Mouse (Mus musculus) gastrocnemius, adult 2 months (tissue): ENCODE measurements around the gene Ndufv3. TPM values are rescaled to one million over a fixed set of nuclear protein-coding genes. Genes with fewer than 3 reads are reported as not detected.
"Not testable (repeated sequence)": the region's sequence is repeated elsewhere in the genome, so short reads cannot be mapped to it uniquely, and the experiment has no call there.

ENCODE experiments used
- DNase-seq: peaks from one replicate; pipeline ENCODE4 v3.0.0; 2022
- H3K27ac ChIP-seq: fragments of 200-600 bp; 2 replicates; pipeline ENCODE4 v1.8.1; 2022; ENCODE audit warnings: mild to moderate bottlenecking
- H3K4me3 ChIP-seq: fragments of 200-600 bp; 2 replicates; pipeline ENCODE4 v1.8.1; 2022; ENCODE audit warnings: mild to moderate bottlenecking, moderate library complexity
- CTCF ChIP-seq: fragments of 200-600 bp; IDR thresholded peaks from 2 replicates; pipeline ENCODE4 v1.8.1; 2022; ENCODE audit warnings: antibody characterized with exemption, mild to moderate bottlenecking, moderate library complexity
- intact Hi-C: fragments of 180-260 bp; cut with DNase I; formaldehyde crosslinking; loops from one replicate; pipeline ENCODE4 v1.15.1; 2025
- total RNA-seq, 2 experiments: library from RNA; stranded (reverse); gene quantifications; 2 replicates each; pipeline ENCODE4 v1.2.3; 2021

Ndufv3 gene
- total RNA-seq, 2 experiments from 2014 or later, result 451 to 524 TPM

GRCm38 (mm10) chr17:31520895-31521294 lies 980 bp downstream of the Ndufv3 start:
- DNase-seq, result peak; percentile 82
- Histone ChIP-seq H3K4me3 (peak overlapping the region; percentile 89), H3K27ac (peak overlapping the region; percentile 97)
- TF ChIP-seq CTCF, result no peak
- intact Hi-C loops, result loop anchor here (2.0 kb wide), 1 partner anchor 44 kb away; the partner anchor contains the start of gene Pknox1

- no peak for TF ChIP-seq CTCF
- no peak overlapping the region for H3K4me3 ChIP-seq
- no peak overlapping the region for H3K27ac ChIP-seq
- DNase-seq, result no peak
- intact Hi-C loops, result loop anchor here (2.0 kb wide), 1 partner anchor 43 kb away; the partner anchor contains the start of gene Pknox1
Measured at GRCm38 (mm10) chr17:31521948-31522347, 2.0 kb downstream of the Ndufv3 start.

- intact Hi-C loops, result no loop called here
Measured at GRCm38 (mm10) chr17:31525114-31525513, 5.2 kb downstream of the Ndufv3 start.

GRCm38 (mm10) chr17:31525816-31526215 lies 5.9 kb downstream of the Ndufv3 start:
- intact Hi-C loops, result no loop called here
- no peak overlapping the region for H3K4me3 ChIP-seq
- TF ChIP-seq CTCF, result no peak
- H3K27ac ChIP-seq, result no peak overlapping the region
- DNase-seq, result no peak

More at GRCm38 (mm10) chr17:31525114-31525513, 5.2 kb downstream of the Ndufv3 start:
- H3K27ac ChIP-seq, result no peak overlapping the region
- no peak for TF ChIP-seq CTCF
- H3K4me3 ChIP-seq, result no peak overlapping the region
- DNase-seq, result no peak

- peak; percentile 35 for DNase-seq
- H3K4me3 ChIP-seq, result no peak overlapping the region
- H3K27ac ChIP-seq, result no peak overlapping the region
- peak; percentile 45 for TF ChIP-seq CTCF
- intact Hi-C loops, result no loop called here
Measured at GRCm38 (mm10) chr17:31529314-31529713, 9.4 kb downstream of the Ndufv3 start.

- Histone ChIP-seq H3K4me3 (no peak overlapping the region), H3K27ac (no peak overlapping the region)
- DNase-seq, result no peak
- intact Hi-C loops, result no loop called here
- no peak for TF ChIP-seq CTCF
Measured at GRCm38 (mm10) chr17:31531441-31532158, 11.7 kb downstream of the Ndufv3 start.

GRCm38 (mm10) chr17:31532331-31532730 lies 12.4 kb downstream of the Ndufv3 start:
- H3K27ac ChIP-seq, intact Hi-C loops, H3K4me3 ChIP-seq, DNase-seq: not testable (repeated sequence)

- peak overlapping the region; percentile 19; the same call in 1 of the 2 replicates for H3K4me3 ChIP-seq
- H3K27ac ChIP-seq, result peak overlapping the region; percentile 70
- no peak for TF ChIP-seq CTCF
- DNase-seq, result no peak
- intact Hi-C loops, result no loop called here
Measured at GRCm38 (mm10) chr17:31535358-31535757, 15.4 kb downstream of the Ndufv3 start.

GRCm38 (mm10) chr17:31535871-31536629 lies 16.1 kb downstream of the Ndufv3 start:
- peak; percentile 68 for DNase-seq
- Histone ChIP-seq H3K4me3 (peak overlapping the region; percentile 19; the same call in 1 of the 2 replicates), H3K27ac (peak overlapping the region; percentile 70)
- intact Hi-C loops, result no loop called here
- no peak for TF ChIP-seq CTCF

GRCm38 (mm10) chr17:31540101-31540500 lies 20.2 kb downstream of the Ndufv3 start:
- no peak overlapping the region for H3K27ac ChIP-seq
- intact Hi-C loops, result no loop called here
- TF ChIP-seq CTCF, result no peak

GRCm38 (mm10) chr17:31540809-31541459 lies 21.0 kb downstream of the Ndufv3 start:
- no peak overlapping the region; the same call in 1 of the 2 replicates for H3K27ac ChIP-seq
- TF ChIP-seq CTCF, result no peak
- no peak for DNase-seq
- intact Hi-C loops, result no loop called here
- no peak overlapping the region for H3K4me3 ChIP-seq

More at GRCm38 (mm10) chr17:31540101-31540500, 20.2 kb downstream of the Ndufv3 start:
- DNase-seq, result no peak
- no peak overlapping the region for H3K4me3 ChIP-seq

- peak overlapping the region; percentile 51 for H3K27ac ChIP-seq
- TF ChIP-seq CTCF, result no peak
- peak; percentile 62 for DNase-seq
- intact Hi-C loops, result no loop called here
- H3K4me3 ChIP-seq, result no peak overlapping the region
Measured at GRCm38 (mm10) chr17:31541460-31541831, 21.5 kb downstream of the Ndufv3 start.

- intact Hi-C loops, result no loop called here
- no peak for TF ChIP-seq CTCF
- no peak overlapping the region for H3K27ac ChIP-seq
- no peak overlapping the region for H3K4me3 ChIP-seq
- DNase-seq, result no peak
Measured at GRCm38 (mm10) chr17:31543574-31543973, 23.7 kb downstream of the Ndufv3 start.
